Mouse (Mus musculus): ENCODE results near the gene Fam240a. TPM values are rescaled to one million over a fixed set of nuclear protein-coding genes. Genes with fewer than 3 reads are reported as not detected.

Fam240a gene
- polyA plus RNA-seq, 1 experiment from 2014 or later: not detected

- Histone ChIP-seq H3K27ac (ENCODE audit: low read length) (no peak overlapping the region), H3K27me3 (ENCODE audit: control insufficient read depth, insufficient read depth, low read length) (no peaks in the 10 kb centered on the region), H3K9ac (ENCODE audit: low read length) (no peak overlapping the region), H3K4me1 (ENCODE audit: control insufficient read depth, insufficient read depth, low read length) (no peaks in the 10 kb centered on the region), H3K4me3 (replicated peaks; ENCODE audit: low read length) (no peak overlapping the region), H3K4me2 (ENCODE audit: low read depth, low read length) (no peak overlapping the region), H3K9me3 (replicated peaks; ENCODE audit: control insufficient read depth, low read length) (no peaks in the 10 kb centered on the region), H3K36me3 (ENCODE audit: control insufficient read depth, insufficient read depth, low read length) (no peaks in the 10 kb centered on the region)
- 71% methylated on average over 6 of the region's 6 CpGs for WGBS
- no peak for ATAC-seq (ENCODE audit: insufficient read depth, low FRiP score)
Measured at GRCm38 (mm10) chr9:110931573-110931972, 14.9 kb upstream of the Fam240a start.

GRCm38 (mm10) chr9:110922759-110923158 lies 6.1 kb upstream of the Fam240a start:
- ATAC-seq (ENCODE audit: insufficient read depth, low FRiP score): no peak
- no peaks in the 10 kb centered on the region for H3K36me3 ChIP-seq (ENCODE audit: control insufficient read depth, insufficient read depth, low read length)
- no peaks in the 10 kb centered on the region for H3K4me1 ChIP-seq (ENCODE audit: control insufficient read depth, insufficient read depth, low read length)
- H3K4me2 ChIP-seq (ENCODE audit: low read depth, low read length): no peak overlapping the region
- H3K4me3 ChIP-seq (replicated peaks; ENCODE audit: low read length): no peak overlapping the region
- WGBS: 16% methylated on average over 7 of the region's 7 CpGs
- H3K27ac ChIP-seq (ENCODE audit: low read length): no peak overlapping the region
- H3K9me3 ChIP-seq (replicated peaks; ENCODE audit: control insufficient read depth, low read length): no peaks in the 10 kb centered on the region
- no peaks in the 10 kb centered on the region for H3K27me3 ChIP-seq (ENCODE audit: control insufficient read depth, insufficient read depth, low read length)
- no peak overlapping the region for H3K9ac ChIP-seq (ENCODE audit: low read length)

GRCm38 (mm10) chr9:110920665-110921419 lies 4.2 kb upstream of the Fam240a start:
- Histone ChIP-seq H3K4me1 (ENCODE audit: control insufficient read depth, insufficient read depth, low read length) (no peaks in the 10 kb centered on the region), H3K4me2 (ENCODE audit: low read depth, low read length) (no peak overlapping the region), H3K36me3 (ENCODE audit: control insufficient read depth, insufficient read depth, low read length) (no peaks in the 10 kb centered on the region), H3K9me3 (replicated peaks; ENCODE audit: control insufficient read depth, low read length) (no peaks in the 10 kb centered on the region), H3K9ac (ENCODE audit: low read length) (no peak overlapping the region), H3K27ac (ENCODE audit: low read length) (no peak overlapping the region), H3K27me3 (ENCODE audit: control insufficient read depth, insufficient read depth, low read length) (no peaks in the 10 kb centered on the region), H3K4me3 (replicated peaks; ENCODE audit: low read length) (no peak overlapping the region)
- ATAC-seq (ENCODE audit: insufficient read depth, low FRiP score): no peak
- WGBS: 60% methylated on average over 15 of the region's 15 CpGs

GRCm38 (mm10) chr9:110915466-110915865 lies 1.2 kb downstream of the Fam240a start:
- H3K27me3 ChIP-seq (ENCODE audit: control insufficient read depth, insufficient read depth, low read length): no peaks in the 10 kb centered on the region
- WGBS: 60% methylated on average over 8 of the region's 8 CpGs
- no peaks in the 10 kb centered on the region for H3K9me3 ChIP-seq (replicated peaks; ENCODE audit: control insufficient read depth, low read length)
- H3K9ac ChIP-seq (ENCODE audit: low read length): no peak overlapping the region
- no peak for ATAC-seq (ENCODE audit: insufficient read depth, low FRiP score)
- no peak overlapping the region for H3K27ac ChIP-seq (ENCODE audit: low read length)
- no peak overlapping the region for H3K4me3 ChIP-seq (replicated peaks; ENCODE audit: low read length)
- H3K4me2 ChIP-seq (ENCODE audit: low read depth, low read length): no peak overlapping the region
- H3K4me1 ChIP-seq (ENCODE audit: control insufficient read depth, insufficient read depth, low read length): no peaks in the 10 kb centered on the region
- H3K36me3 ChIP-seq (ENCODE audit: control insufficient read depth, insufficient read depth, low read length): no peaks in the 10 kb centered on the region

- ATAC-seq (ENCODE audit: insufficient read depth, low FRiP score): no peak
- 50% methylated on average over 21 of the region's 21 CpGs for WGBS
- H3K4me1 ChIP-seq (ENCODE audit: control insufficient read depth, insufficient read depth, low read length): no peaks in the 10 kb centered on the region
Measured at GRCm38 (mm10) chr9:110914631-110915236, 1.9 kb downstream of the Fam240a start.

GRCm38 (mm10) chr9:110909371-110909967 lies 7.2 kb downstream of the Fam240a start:
- H3K27me3 ChIP-seq (ENCODE audit: control insufficient read depth, insufficient read depth, low read length): no peaks in the 10 kb centered on the region
- WGBS: 75% methylated on average over 6 of the region's 6 CpGs
- H3K4me2 ChIP-seq (ENCODE audit: low read depth, low read length): no peak overlapping the region
- no peak for ATAC-seq (ENCODE audit: insufficient read depth, low FRiP score)
- no peak overlapping the region for H3K4me3 ChIP-seq (replicated peaks; ENCODE audit: low read length)
- no peak overlapping the region for H3K9ac ChIP-seq (ENCODE audit: low read length)
- no peaks in the 10 kb centered on the region for H3K9me3 ChIP-seq (replicated peaks; ENCODE audit: control insufficient read depth, low read length)
- no peaks in the 10 kb centered on the region for H3K4me1 ChIP-seq (ENCODE audit: control insufficient read depth, insufficient read depth, low read length)
- H3K27ac ChIP-seq (ENCODE audit: low read length): no peak overlapping the region
- no peaks in the 10 kb centered on the region for H3K36me3 ChIP-seq (ENCODE audit: control insufficient read depth, insufficient read depth, low read length)

More at GRCm38 (mm10) chr9:110914631-110915236, 1.9 kb downstream of the Fam240a start:
- Histone ChIP-seq H3K4me3 (replicated peaks; ENCODE audit: low read length) (no peak overlapping the region), H3K9me3 (replicated peaks; ENCODE audit: control insufficient read depth, low read length) (no peaks in the 10 kb centered on the region), H3K27me3 (ENCODE audit: control insufficient read depth, insufficient read depth, low read length) (no peaks in the 10 kb centered on the region), H3K36me3 (ENCODE audit: control insufficient read depth, insufficient read depth, low read length) (no peaks in the 10 kb centered on the region), H3K9ac (ENCODE audit: low read length) (no peak overlapping the region), H3K27ac (ENCODE audit: low read length) (no peak overlapping the region), H3K4me2 (ENCODE audit: low read depth, low read length) (no peak overlapping the region)

- no peak overlapping the region for H3K9ac ChIP-seq (ENCODE audit: low read length)
- H3K4me2 ChIP-seq (ENCODE audit: low read depth, low read length): no peak overlapping the region
- no peaks in the 10 kb centered on the region for H3K27me3 ChIP-seq (ENCODE audit: control insufficient read depth, insufficient read depth, low read length)
- no peak for ATAC-seq (ENCODE audit: insufficient read depth, low FRiP score)
- H3K4me1 ChIP-seq (ENCODE audit: control insufficient read depth, insufficient read depth, low read length): no peaks in the 10 kb centered on the region
- no peak overlapping the region for H3K27ac ChIP-seq (ENCODE audit: low read length)
- H3K4me3 ChIP-seq (replicated peaks; ENCODE audit: low read length): no peak overlapping the region
- WGBS: 91% methylated on average over 3 of the region's 3 CpGs
- H3K36me3 ChIP-seq (ENCODE audit: control insufficient read depth, insufficient read depth, low read length): no peaks in the 10 kb centered on the region
- H3K9me3 ChIP-seq (replicated peaks; ENCODE audit: control insufficient read depth, low read length): no peaks in the 10 kb centered on the region
Measured at GRCm38 (mm10) chr9:110908631-110909016, 8.0 kb downstream of the Fam240a start.

- Histone ChIP-seq H3K4me1 (ENCODE audit: control insufficient read depth, insufficient read depth, low read length) (no peaks in the 10 kb centered on the region), H3K9ac (ENCODE audit: low read length) (no peak overlapping the region), H3K4me2 (ENCODE audit: low read depth, low read length) (no peak overlapping the region), H3K36me3 (ENCODE audit: control insufficient read depth, insufficient read depth, low read length) (no peaks in the 10 kb centered on the region), H3K4me3 (replicated peaks; ENCODE audit: low read length) (no peak overlapping the region), H3K9me3 (replicated peaks; ENCODE audit: control insufficient read depth, low read length) (no peaks in the 10 kb centered on the region), H3K27me3 (ENCODE audit: control insufficient read depth, insufficient read depth, low read length) (no peaks in the 10 kb centered on the region), H3K27ac (ENCODE audit: low read length) (no peak overlapping the region)
- WGBS: 73% methylated on average over 4 of the region's 4 CpGs
- no peak for ATAC-seq (ENCODE audit: insufficient read depth, low FRiP score)
Measured at GRCm38 (mm10) chr9:110907838-110908630, 8.6 kb downstream of the Fam240a start.
